Mouse (Mus musculus) R1 (cell line): ENCODE results near the gene Epb42.
A peak's percentile ranks its signal among the peaks of the same experiment; 100 is the strongest.
"Not testable (repeated sequence)": the region's sequence is repeated elsewhere in the genome, so short reads cannot be mapped to it uniquely, and the experiment has no call there.

ENCODE experiments used
- DNase-seq: peaks from one replicate; pipeline ENCODE4 v3.0.0-alpha.2; 2018; ENCODE audit warnings: low read depth, low spot score

Epb42 gene

DNA sequence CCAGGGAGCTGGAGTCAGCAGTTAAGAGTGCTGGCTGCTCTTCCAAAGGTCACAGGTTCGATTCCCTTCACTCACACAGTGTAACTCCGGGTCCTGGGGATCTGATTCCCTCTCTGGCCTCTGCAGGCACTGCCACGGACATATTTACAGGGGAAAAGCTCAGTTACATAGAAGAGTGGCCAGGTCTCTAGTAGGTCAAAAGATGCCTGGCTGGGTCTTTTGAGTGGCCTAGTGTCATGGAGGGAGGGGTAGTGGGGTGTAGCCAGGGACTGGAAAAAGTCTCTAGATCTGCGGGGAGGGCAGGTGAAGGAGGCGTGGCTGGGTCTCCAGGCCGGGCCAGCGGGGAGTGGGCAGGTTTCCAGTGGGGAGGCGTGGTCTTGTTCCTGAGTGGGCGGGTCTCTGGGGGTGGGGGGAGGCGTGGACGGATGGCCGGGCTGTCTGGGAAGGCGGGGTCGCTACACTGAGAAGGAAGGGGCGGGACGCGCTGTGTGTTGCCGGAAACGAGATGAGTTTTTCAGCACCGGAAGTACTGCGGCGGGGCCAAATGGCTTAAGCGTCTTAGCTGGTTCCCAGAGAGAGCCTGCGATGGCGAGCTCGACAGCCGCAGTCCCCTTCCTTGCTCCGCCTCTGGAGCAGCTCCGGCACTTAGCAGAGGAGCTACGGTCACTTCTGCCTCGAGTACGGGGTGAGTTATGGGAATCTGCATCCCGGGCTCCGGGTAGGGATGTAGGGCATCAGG, 28.8 kb downstream of the Epb42 start, which contains the start of gene Ccndbp1:
Gene Ccndbp1 (plus strand): TSS at position 479 of the 739 bp plus-strand sequence.
- DNase-seq = peak; percentile 97

DNA sequence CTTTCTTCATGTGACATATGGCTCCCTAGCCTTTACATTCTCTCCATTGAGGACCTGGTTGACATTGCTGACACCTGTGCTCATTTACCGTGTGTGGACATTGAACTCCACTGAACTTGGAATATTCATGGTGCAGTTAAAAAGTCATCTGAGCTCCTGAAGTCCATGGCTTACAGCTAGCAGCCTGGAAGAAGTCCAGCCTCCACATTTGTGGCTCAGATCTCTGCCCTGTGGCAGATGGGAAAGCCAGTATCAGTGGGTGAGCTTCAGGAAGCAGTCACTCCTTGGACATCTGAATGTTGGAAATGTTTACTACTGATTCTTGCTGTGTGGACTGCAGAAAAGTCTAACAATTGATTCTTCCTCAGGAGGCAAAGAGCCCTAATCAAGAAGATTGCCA, 29.9 kb downstream of the Epb42 start:
- no peak for DNase-seq

DNA sequence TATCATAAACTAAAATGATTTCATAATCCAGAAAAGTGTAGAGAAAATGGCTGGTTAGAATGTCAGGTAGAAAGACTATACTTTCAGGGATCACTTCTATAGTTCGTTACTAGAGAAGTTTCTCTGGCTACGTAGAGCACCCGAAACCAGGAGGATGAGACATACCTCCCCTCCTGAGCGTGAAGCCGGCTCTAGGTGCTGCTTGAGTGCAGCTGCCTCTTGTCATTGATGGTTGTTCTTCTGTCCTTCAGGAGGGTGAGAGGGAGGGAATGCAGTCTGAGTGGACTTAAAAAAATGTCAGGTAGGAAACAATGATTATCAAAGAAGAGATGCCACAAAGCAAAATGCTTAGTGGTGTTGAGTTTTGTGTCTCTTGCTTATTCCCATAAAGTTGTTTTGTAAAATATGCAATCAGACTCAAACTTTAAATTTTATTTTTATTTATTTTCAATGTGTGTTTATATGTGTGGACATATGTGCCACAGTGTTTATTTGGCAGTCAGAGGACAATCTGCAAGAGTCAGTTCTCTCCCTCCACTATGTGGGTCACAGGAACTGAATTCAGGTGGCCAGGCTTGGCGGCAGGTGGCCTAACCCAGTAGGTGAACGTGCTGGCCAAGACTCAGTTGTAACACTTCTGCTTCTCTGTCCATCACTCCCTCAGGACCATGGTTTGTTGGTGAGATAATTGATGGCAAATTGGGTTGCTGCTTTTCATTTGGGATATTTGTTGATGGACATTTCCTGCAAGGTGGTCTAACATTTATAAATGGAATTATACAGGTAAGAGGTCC, 32.7 kb downstream of the Epb42 start:
- no peak for DNase-seq

DNA sequence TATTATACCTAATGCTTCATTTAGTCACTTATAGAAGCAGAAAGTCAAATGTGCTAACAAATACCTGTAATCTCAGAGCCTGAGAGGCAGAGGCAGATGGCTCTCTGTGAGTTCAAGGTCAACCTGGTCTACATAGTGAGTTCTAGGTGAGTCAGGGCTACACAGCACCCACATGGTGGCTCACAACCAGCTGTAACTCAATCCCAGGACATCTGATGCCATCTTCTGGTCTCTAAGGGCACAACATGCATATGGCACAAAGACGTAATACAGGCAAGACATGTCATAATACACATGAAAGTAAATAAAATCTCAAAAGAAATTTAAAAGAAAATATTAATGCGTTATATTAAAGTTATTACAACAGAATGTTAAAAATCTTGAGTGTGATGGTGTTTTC, 33.3 kb downstream of the Epb42 start:
- peak; percentile 69 for DNase-seq

DNA sequence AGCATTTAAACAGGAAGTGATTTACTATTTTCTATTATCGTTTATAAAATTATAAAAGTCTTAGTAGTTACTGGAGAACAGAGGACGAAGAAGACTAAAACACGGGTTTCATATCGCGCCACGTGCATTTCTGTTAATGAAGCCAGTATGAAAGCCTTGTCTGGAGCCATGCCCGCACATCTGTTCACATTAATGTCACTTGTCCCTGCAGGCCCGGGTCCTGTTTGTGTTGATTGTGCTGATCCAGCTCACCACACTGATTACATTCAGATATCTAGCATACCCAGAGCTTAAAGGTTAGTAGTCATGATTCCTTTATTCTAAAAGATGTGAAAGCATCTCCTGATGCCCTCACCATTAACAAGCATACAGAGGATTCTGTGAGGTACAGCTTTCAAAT, 38.0 kb downstream of the Epb42 start:
- no peak for DNase-seq

DNA sequence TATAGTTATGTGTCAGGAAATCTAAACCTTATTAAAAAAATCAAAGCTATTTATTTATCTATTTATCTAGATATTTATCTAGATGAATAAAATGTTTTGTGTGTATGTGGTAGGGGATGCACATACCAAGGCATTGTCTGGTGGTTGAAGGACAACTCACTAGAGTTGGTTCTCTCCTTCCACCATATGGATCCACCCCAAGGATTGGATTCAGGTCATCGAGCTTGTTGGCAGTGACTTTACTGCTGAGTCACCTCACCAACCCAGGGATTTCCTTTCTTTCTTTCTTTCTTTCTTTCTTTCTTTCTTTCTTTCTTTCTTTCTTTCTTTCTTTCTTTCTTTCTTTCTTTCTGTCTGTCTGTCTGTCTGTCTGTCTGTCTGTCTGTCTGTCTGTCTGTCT, 40.3 kb downstream of the Epb42 start:
- not testable (repeated sequence) for DNase-seq

DNA sequence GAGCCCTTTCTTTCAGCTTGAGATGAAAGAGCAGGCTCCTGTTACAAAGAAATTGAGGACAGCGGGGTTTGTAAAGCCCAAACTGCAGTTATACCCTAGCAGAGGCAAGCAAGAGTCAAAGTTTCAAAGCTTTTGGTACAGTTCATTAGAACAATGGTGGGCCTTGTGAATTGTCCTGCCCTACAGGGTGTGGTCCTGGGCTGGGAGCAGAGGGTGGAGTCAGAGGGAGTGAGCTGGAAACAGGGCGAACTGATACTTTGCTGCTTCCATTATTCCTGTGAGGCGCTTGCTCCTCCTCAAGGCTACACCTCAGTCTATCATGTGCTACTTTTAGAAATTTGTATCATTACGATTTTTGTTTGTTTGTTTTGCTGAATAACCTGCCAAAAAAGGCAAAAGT, 45.7 kb downstream of the Epb42 start:
- peak; percentile 69 for DNase-seq

DNA sequence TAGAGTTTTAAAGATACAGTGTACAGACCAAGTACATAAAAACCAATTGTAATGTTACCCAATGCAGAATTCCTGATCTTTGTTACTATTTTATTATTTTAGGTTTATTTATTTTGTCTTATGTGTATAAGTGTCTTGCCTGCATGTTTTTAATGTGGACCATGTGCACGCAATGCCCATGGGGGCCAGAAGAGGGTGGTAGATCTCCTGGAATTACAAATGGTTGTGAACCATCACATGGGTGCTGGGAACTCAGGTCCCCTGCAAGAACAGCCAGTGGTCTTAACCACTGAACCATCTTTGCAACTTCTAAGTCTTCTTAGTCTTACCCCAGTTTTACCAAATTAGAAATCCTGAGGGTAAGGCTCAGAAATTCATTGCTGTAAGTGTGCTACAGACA, 51.6 kb downstream of the Epb42 start:
- DNase-seq = peak; percentile 73

DNA sequence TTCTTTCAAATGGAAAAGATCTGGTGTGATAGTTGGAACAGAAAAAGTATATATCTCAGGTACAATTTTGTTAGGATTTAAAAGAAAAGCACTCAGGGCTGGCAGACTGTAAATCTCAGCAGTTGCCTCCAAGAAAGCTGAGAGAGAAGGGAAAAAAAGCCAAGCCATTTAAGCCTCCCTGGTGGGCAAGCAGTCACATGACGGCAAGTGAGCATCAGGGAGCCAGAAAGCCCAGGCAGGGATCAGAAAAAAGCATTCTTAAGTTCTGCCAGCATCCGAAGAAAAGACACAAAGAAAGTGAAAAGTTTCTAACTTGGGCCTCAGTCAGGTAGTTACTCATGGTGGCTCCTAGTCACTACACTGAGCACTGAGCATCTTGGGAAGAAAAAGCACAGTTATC, 53.3 kb downstream of the Epb42 start:
- DNase-seq = peak; percentile 8

DNA sequence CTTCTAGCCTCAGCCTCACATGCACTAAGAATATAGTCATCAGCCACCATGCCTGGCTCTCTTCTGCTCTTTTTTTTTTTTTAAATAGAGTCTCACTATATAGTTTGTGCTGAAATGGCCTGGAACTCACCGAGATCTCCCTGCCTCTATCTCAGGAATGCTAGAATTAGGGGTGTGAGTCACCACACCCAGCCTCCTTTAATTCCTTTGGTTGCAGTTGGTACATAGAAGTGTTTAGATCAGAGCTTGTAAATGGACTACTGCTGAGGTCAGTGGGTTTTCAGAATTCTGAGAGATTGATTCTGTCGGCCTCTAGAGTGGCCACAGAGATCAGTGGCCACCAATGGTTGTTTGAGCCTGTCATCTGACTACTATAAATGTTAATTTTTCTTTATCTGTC, 56.0 kb downstream of the Epb42 start:
- DNase-seq = peak; percentile 44

DNA sequence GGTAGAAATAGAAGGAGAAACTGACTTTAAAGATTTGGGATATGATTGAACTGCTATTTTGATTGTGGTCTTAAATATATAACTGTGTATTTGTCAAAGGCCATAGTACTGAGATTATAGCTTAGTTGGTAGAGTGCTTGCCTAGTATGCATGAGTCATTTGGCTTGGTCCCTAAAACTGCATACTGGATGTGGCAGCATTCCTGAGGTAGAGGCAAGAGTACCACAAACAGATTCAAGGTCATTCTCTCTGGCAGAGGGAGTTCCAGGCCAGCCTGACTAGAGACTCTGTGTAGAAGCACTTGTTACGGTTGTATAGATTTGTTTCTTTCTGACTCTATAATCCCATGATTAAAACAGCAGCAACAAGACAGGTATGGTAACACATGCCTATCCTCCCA, 57.1 kb downstream of the Epb42 start:
- peak; percentile 20 for DNase-seq

DNA sequence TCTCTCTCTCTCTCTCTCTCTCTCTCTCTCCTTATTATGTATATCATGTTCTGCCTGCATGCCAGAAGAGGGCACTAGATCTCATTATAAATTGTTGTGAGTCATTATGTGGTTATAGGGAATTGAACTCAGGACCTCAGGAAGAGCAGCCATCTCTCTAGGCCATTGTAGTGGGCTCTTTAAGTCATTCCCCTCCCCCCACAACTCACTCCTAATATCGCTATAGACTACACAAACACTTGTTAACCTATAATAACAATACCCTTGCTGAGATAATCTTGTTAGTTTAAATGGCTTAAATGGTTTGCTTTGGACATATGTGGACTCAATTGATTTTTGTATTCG, 58.2 kb downstream of the Epb42 start:
- DNase-seq = no peak

DNA sequence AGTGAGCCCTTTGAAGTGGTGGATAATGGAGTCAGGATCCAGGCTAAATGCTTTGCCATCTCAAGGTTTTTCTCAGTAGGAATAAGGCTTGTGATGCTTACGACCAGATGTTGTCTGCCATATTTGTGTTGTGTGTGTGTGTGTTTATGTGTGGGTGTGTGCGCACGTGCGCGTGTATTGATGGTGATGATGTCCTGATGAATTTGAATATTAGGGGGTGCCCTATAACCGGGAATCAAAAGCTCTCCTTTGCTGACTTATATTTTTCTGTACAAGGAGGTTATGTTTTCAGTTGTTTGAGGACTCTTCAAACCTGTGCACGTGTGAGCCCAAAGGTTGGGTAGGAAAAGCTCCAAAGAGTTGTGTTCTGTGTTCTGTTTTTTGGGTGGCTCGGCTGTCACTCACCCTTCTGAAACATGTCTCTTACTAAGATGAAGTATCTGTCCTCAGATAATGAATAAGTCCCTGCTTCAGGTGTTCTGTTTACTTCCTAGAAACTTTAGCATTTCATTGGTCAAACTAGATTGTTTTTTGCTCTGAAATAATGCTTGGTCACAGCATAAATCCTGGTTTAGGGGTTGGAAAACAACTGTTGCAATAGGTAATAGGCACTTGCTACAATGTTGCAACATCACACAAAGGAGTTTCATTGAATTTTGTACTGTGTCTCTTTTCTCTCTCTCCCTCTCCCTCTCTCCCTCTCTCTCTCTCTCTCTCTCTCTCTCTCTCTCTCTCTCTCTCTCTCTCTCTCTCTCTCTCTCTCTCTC, 58.8 kb downstream of the Epb42 start:
- no peak for DNase-seq

DNA sequence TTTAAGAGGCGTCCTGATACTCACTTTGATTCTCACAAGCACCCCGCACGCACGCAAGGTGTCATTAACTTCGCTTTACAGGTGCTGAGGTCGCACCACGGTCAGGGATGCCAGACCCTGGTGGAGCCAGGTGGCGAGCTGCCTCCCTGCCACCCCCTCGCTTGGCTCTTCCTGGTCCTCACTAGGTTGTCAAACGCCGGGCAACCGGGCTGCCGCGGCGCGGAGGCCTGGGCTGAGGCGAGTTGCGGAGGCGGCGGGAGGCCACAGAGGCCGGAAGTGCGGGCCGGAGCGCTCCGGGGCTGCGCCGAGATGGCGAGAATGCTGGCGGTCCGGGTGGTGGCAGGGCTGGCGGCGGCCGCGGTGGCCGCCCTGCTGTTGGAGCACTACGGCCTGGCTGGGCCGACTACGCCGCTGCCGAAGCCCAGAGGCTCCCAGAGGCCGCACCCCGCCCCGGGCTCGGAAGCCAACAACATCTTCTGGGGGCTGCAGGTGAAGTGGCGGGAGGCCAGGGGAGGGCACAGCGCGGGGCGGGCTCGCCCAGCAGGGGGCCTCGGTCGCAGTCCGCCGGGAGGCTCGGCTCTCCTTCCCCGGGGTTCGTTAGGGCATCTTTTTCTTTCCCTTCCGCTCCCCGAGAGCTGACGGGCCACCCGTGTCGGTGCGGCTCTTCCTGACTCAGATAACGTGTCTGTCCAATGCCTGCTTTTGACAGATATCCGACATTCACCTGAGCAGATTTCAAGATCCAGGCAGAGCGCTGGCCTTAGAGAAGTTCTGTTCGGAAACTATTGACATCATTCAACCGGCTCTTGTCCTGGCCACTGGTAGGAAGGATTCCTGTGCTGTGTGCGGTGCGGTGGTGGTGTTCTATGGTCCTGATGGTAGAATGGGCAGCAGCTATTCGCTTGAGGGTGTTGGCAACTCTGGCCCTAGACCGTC, 59.6 kb downstream of the Epb42 start, which contains the start of gene Tmem62:
Gene Tmem62 (plus strand): TSS at position 28 of the 936 bp plus-strand sequence.
- DNase-seq = peak; percentile 46

DNA sequence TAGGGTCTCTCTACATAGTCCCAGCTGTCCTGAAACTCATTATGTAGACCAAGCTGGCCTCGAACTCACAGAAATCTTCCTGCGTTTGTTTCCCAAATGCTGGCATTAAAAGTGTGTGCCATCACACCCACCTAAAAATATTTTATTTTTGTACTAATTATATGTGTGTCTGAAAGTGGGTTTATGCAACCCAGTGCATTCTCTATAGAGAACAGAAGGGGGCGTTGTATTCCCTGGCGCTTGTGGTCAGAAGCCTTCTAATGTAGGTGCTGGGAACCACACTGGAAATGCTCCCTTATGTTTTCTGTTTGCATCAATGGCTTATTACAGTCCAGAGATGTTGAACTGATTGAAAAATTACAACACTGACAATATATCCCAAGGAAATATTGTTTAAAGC, 60.6 kb downstream of the Epb42 start:
- peak; percentile 67 for DNase-seq

DNA sequence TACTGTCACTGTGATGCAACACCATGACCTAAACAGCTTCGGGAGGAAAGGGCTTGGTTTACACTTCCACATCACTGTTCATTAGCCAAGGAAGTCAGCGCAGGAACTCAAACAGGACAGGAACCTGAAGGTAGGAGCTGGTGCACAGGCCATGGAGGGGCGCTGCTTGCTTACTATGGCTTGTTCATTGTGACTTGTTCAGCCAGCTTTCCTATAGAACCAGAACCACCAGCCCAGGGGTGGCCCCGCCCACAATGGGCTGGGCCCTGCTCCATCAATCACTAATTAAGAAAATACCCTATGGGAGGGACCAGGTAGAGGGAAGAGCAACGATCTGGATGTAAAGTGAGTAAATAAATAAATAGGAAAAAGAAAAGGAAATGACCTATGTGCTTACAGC, 63.9 kb downstream of the Epb42 start:
- DNase-seq = peak; percentile 86

DNA sequence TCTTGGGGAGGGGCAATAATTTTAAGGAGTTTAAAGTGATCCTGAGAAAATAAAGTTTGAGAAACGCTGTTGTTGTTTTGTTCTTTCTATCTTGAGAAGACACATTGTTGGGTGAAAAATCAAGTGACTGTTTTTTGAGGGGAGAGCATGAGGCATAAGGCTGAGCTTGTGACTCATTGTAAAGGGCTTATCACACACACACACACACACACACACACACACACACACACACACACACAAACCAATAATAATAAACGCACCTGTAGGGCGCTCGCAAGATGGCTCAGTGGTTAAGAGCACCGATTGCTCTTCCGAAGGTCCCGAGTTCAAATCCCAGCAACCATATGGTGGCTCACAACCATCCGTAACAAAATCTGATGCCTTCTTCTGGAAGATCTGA, 64.6 kb downstream of the Epb42 start:
- DNase-seq = not testable (repeated sequence)

DNA sequence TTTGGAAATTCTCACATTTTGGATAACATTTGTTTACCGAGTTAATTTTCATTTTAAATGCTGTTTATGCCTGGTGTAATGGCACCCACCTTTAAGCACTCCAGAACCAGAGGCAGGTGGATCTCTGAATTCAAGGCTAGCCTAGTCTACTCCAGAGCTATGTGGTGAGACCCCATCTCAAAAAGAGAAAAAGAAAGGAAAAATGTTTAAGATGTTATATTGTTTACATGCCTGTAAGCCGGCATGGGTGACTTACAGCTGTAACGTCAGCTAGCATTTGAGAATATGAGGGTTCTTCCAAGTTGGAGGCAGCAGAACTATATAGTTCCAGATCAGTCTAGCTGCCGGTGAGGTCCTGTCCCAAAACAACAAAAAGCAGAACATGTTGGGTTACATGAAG, 65.1 kb downstream of the Epb42 start:
- no peak for DNase-seq

DNA sequence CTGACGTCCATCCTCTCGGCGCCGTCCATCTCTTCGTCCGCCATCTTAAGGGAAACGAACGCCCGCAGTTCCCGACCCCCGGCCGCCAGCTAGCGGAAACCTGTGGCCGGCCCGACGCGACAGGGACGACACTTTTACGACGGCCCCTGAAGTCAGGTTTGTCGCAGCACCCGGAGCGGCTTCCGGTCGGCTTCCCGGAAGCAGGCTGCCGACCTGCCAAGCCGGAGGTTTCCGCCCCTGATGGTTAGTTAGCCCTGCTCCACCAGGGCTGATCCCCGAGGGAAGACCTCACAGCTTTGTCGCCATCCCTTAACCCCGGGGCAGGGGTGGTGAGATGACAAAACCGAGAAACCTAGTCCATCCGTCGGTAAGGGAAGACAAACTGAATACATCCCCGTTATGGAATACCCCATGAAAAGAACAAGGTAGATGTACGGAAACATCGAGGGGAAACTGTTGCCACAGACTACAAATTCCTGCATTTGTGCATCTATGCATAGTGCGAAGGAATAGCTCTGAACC, 66.3 kb downstream of the Epb42 start, which contains the start of gene Ubr1:
Gene Ubr1 (minus strand): TSS at position 157 of the 522 bp plus-strand sequence.
- peak; percentile 93 for DNase-seq

DNA sequence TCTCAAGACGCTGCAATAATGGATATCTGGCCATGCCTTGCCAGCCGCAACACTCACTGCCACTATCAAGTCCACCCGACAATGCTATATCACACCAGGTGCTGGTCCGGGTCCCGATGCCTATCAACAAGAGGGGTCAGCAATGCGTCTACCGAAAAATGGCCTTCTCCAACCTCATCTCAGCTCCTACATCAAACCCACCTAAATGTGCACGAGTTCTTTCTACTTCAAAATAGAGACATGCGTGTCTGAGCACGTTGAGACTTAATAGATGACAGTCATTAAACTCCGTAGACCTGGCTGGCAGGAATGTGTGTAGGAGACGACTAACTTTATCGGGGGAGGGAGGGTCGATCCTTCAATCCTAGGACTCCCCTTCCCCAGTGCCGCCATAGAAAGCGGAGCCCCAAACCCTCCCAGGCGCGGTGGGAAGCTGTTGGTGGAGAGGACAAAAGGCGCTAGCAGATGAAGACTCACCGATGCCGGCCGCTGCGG, 66.8 kb downstream of the Epb42 start:
- no peak for DNase-seq
